Mouse (Mus musculus) intestine, embryonic 15.5 days (tissue): ENCODE measurements around the gene Myocos. TPM values are rescaled to one million over a fixed set of nuclear protein-coding genes. Genes with fewer than 3 reads are reported as not detected.

Experiments
- ATAC-seq: fragments of 200-750 bp; cut with Nextera tagmentation; 2 replicates; pipeline ENCODE4 v1.8.0; 2017; ENCODE audit warnings: moderate TSS enrichment, moderate library complexity
- H3K27ac ChIP-seq: fragments of 300-500 bp; sonication (generic); 2 replicates; pipeline ENCODE4 v1.5.1; 2015; ENCODE audit warnings: mild to moderate bottlenecking, inconsistent platforms
- H3K27me3 ChIP-seq: fragments of 300-500 bp; sonication (generic); replicated peaks from 2 replicates; pipeline ENCODE4 v1.6.1; 2015; ENCODE audit warnings: inconsistent platforms
- H3K36me3 ChIP-seq: fragments of 300-500 bp; sonication (generic); 2 replicates; pipeline ENCODE4 v1.6.1; 2015; ENCODE audit warnings: inconsistent platforms
- H3K4me1 ChIP-seq: fragments of 300-500 bp; sonication (generic); replicated peaks from 2 replicates; pipeline ENCODE4 v1.6.1; 2015; ENCODE audit warnings: inconsistent platforms
- H3K4me2 ChIP-seq: fragments of 300-500 bp; sonication (generic); replicated peaks from 2 replicates; pipeline ENCODE4 v1.6.1; 2015; ENCODE audit warnings: mild to moderate bottlenecking, inconsistent platforms
- H3K4me3 ChIP-seq: fragments of 300-500 bp; sonication (generic); replicated peaks from 2 replicates; pipeline ENCODE4 v1.5.1; 2015; ENCODE audit warnings: inconsistent platforms
- H3K9ac ChIP-seq: fragments of 300-500 bp; sonication (generic); 2 replicates; pipeline ENCODE4 v1.6.1; 2015; ENCODE audit warnings: inconsistent platforms
- H3K9me3 ChIP-seq: fragments of 300-500 bp; sonication (generic); 2 replicates; pipeline ENCODE4 v1.6.1; 2016; ENCODE audit warnings: inconsistent platforms
- whole genome bisulfite sequencing: fragments of 180-500 bp; shearing (Covaris S2); methylation state at CpG from one replicate; pipeline ENCODE4 v1.1.7; 2015; 5-methylcytosine and 5-hydroxymethylcytosine counted together
- polyA plus RNA-seq: library from polyadenylated mRNA; unstranded; fragments of >200 nt; fragmentation: Nextera tagmentation; extraction: Ambion mirVana; gene quantifications from 2 replicates; pipeline ENCODE4 v1.2.1, GENCODE M21; 2015

Gene Myocos
- polyA plus RNA-seq, 1 experiment from 2014 or later, result not detected

DNA sequence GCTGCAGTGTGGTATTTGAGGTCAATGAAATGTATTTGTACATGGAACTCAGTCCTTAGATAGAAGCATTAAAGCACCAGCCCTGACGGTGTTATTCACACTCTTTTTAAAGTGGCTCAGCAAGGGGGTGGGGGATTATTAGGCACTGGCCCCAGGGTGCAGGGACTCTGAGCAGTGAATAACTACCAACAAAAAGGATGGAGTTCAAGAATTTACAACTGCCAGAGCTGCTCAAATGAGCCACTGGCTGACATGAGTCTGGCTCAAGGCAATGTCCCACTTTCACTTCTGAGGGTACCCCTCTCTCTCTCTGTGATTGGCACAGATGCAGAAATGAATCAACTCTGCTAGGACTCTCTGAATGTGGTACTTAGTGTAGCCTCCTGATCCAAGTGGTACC is 49.9 kb downstream of the Myocos start:
- 28% methylated on average over 1 of the region's 1 CpGs for WGBS
- H3K27me3 ChIP-seq, result no peaks in the 10 kb centered on the region
- no peak for ATAC-seq
- H3K4me3 ChIP-seq, result no peak overlapping the region
- no peaks in the 10 kb centered on the region for H3K36me3 ChIP-seq
- no peak overlapping the region for H3K27ac ChIP-seq
- H3K9ac ChIP-seq, result no peak overlapping the region
- no peaks in the 10 kb centered on the region for H3K9me3 ChIP-seq
- no peak overlapping the region for H3K4me2 ChIP-seq
- no peaks in the 10 kb centered on the region for H3K4me1 ChIP-seq

GRCm38 (mm10) chr1:162601288-162601687 is 56.7 kb downstream of the Myocos start:
- Histone ChIP-seq H3K4me2 (no peak overlapping the region), H3K27me3 (no peaks in the 10 kb centered on the region), H3K4me3 (no peak overlapping the region), H3K36me3 (0 out of 2 replicates have a peak, but pooled peaks cover 6% of the 10 kb centered on the region), H3K9ac (no peak overlapping the region), H3K9me3 (no peaks in the 10 kb centered on the region), H3K27ac (no peak overlapping the region), H3K4me1 (no peaks in the 10 kb centered on the region)
- ATAC-seq, result no peak
- 68% methylated on average over 4 of the region's 4 CpGs for WGBS

DNA sequence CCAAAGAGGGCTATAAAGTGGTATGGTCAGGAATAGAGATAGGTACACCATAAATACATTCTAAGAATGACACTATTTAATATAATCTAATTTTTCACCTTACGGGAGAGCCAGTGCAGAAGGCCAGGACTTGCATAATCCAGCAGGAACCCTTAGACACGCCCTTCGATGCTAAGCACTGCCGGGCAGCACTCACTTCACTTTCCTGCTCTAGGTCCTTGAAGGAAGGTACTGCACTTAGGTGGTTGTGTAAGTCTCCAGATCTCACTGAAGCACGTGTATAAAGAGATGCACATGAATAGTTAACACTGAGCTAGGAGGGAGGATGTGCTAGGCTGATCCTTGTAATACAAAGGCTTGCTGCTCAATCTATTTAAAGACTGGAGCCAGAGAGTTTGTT is 58.4 kb downstream of the Myocos start:
- Histone ChIP-seq H3K4me1 (no peaks in the 10 kb centered on the region), H3K4me3 (no peak overlapping the region), H3K9me3 (no peaks in the 10 kb centered on the region), H3K27ac (no peak overlapping the region), H3K9ac (no peak overlapping the region), H3K4me2 (no peak overlapping the region), H3K27me3 (no peaks in the 10 kb centered on the region), H3K36me3 (0 out of 2 replicates have a peak, but pooled peaks cover 6% of the 10 kb centered on the region)
- WGBS, result 89% methylated on average over 5 of the region's 5 CpGs
- ATAC-seq, result no peak

GRCm38 (mm10) chr1:162597379-162598102 is 60.5 kb downstream of the Myocos start:
- WGBS, result 53% methylated on average over 3 of the region's 3 CpGs
- no peak for ATAC-seq
- H3K27me3 ChIP-seq, result no peaks in the 10 kb centered on the region
- no peaks in the 10 kb centered on the region for H3K4me1 ChIP-seq
- 0 out of 2 replicates have a peak, but pooled peaks cover 6% of the 10 kb centered on the region for H3K36me3 ChIP-seq
- H3K4me3 ChIP-seq, result no peak overlapping the region
- H3K9me3 ChIP-seq, result no peaks in the 10 kb centered on the region
- no peak overlapping the region for H3K4me2 ChIP-seq
- no peak overlapping the region for H3K27ac ChIP-seq
- no peak overlapping the region for H3K9ac ChIP-seq

Other genes with a start within 250 kb of the Myocos start
- 4.4 and 5.8 TPM in 2 replicates for gene Dnm3, start 180.2 kb downstream of the Myocos start, polyA plus RNA-seq
- 21.1 and 22.0 TPM in 2 replicates for gene Mettl13, start 109.7 kb downstream of the Myocos start, polyA plus RNA-seq
- gene Vamp4, start 87.7 kb downstream of the Myocos start, polyA plus RNA-seq, result 45.1 and 53.4 TPM in 2 replicates
- 0.10 and 0.21 TPM in 2 replicates for gene Myoc, start 19.1 kb downstream of the Myocos start, polyA plus RNA-seq
- 130 and 139 TPM in 2 replicates for gene Prrc2c, start 82.3 kb upstream of the Myocos start, polyA plus RNA-seq
- 6.8 and 7.4 TPM in 2 replicates for gene Fmo4, start 155.8 kb upstream of the Myocos start, polyA plus RNA-seq
- 16.9 and 20.4 TPM in 2 replicates for gene Fmo1, start 208.4 kb upstream of the Myocos start, polyA plus RNA-seq
- 2.5 and 2.9 TPM in 2 replicates for gene Fmo2, start 240.5 kb upstream of the Myocos start, polyA plus RNA-seq